Mouse (Mus musculus): ENCODE measurements around the gene Nr2f6. TPM values are rescaled to one million over a fixed set of nuclear protein-coding genes. Genes with fewer than 3 reads are reported as not detected.

Gene Nr2f6
- polyA plus RNA-seq, 1 experiment from 2014 or later, result 24.1 TPM

DNA sequence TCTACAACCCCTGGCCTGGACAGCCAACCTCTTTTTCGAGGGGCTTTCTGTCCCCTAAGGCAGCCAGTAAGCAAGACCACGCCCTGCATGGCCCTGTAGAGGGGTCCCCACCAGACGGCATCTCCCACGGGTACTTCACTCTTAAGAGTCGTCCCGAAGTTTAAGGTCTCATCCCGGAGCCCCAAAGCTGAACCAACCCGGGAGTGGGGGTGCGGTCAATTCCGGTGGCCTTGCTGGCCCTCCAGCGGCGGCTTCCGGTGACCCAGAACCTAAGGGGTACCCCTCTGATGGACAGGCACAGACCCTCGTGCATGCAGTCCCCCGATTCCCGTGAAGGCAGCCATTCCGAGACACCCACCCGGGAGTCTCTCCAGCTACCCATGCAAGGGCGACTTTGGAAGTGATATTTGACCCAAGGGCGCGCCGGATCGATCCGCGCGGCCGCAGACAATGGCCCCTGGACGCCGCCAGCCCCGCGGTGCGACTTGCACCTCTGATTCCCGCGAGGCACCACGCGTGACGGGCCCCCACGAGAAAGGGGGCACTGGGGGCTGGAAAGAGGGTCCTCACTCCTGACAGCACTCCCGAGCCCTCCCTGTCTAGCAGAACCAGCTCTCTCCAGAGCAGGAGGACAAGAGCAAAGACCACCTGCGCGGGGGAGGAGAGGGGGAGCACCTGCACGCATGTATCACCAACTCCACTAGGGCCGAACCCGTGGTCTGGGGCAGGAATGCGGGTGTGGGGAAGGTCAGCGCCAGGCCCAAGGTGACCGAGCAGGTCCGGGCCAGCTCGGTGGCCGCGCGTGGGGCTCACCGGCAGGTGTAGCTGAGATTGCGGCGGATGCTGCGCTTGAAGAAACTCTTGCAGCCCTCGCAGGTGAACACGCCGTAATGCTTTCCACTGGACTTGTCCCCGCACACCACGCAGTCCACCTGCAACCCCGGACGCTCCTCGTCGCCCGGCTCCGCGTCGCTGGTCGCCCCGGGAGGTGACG is 1.3 kb downstream of the Nr2f6 start:
- H3K4me2 ChIP-seq (ENCODE audit: low read depth, low read length), result peak overlapping the region; percentile 98
- H3K36me3 ChIP-seq (ENCODE audit: control insufficient read depth, insufficient read depth, low read length), result no peaks in the 10 kb centered on the region; the same call in 1 of the 2 replicates
- H3K9ac ChIP-seq (ENCODE audit: low read length), result peak overlapping the region; percentile 97
- no peaks in the 10 kb centered on the region for H3K27me3 ChIP-seq (ENCODE audit: control insufficient read depth, insufficient read depth, low read length)
- peak overlapping the region; percentile 97 for H3K4me3 ChIP-seq (replicated peaks; ENCODE audit: low read length)
- 1% methylated on average over 72 of the region's 72 CpGs for WGBS
- peaks cover 48% of the 10 kb centered on the region for H3K4me1 ChIP-seq (ENCODE audit: control insufficient read depth, insufficient read depth, low read length)
- ATAC-seq (ENCODE audit: insufficient read depth, low FRiP score), result no peak
- peak overlapping the region; percentile 98; the same call in 1 of the 2 replicates for H3K27ac ChIP-seq (ENCODE audit: low read length)
- no peaks in the 10 kb centered on the region for H3K9me3 ChIP-seq (replicated peaks; ENCODE audit: control insufficient read depth, low read length)

DNA sequence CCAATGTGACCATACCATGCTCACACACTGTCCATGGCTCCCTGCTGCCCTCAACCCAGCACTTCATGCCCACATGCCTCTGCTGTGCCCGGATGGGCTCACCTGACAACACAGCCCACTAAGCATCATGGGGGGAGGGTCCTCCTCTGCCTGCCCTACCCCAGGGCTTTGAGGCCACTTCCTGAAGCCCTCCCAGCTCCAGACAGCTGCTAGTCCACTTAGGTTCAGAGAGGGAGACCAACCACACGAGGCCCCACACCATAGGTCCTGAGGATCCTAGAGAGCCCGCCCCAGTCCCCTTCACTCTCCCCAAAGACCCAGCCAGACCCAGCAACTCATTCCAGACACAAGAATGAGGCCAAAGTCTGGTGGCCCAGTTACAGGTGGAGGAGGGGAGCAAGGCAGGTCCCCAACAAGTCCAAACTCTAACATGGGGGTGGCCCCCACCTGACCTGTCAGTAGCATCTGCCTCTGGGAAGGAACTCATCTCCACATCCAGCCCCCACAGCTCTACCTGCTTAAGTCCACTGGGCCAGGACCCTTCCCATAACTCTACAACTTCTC is 2.2 kb downstream of the Nr2f6 start:
- peak overlapping the region; percentile 97 for H3K4me3 ChIP-seq (replicated peaks; ENCODE audit: low read length)
- ATAC-seq (ENCODE audit: insufficient read depth, low FRiP score), result no peak
- no peaks in the 10 kb centered on the region for H3K27me3 ChIP-seq (ENCODE audit: control insufficient read depth, insufficient read depth, low read length)
- WGBS, result 51% methylated on average over 3 of the region's 3 CpGs
- no peaks in the 10 kb centered on the region; the same call in 1 of the 2 replicates for H3K36me3 ChIP-seq (ENCODE audit: control insufficient read depth, insufficient read depth, low read length)
- peaks cover 53% of the 10 kb centered on the region for H3K4me1 ChIP-seq (ENCODE audit: control insufficient read depth, insufficient read depth, low read length)
- H3K4me2 ChIP-seq (ENCODE audit: low read depth, low read length), result peak overlapping the region; percentile 98
- no peaks in the 10 kb centered on the region for H3K9me3 ChIP-seq (replicated peaks; ENCODE audit: control insufficient read depth, low read length)
- H3K9ac ChIP-seq (ENCODE audit: low read length), result peak overlapping the region; percentile 97
- no peak overlapping the region for H3K27ac ChIP-seq (ENCODE audit: low read length)

DNA sequence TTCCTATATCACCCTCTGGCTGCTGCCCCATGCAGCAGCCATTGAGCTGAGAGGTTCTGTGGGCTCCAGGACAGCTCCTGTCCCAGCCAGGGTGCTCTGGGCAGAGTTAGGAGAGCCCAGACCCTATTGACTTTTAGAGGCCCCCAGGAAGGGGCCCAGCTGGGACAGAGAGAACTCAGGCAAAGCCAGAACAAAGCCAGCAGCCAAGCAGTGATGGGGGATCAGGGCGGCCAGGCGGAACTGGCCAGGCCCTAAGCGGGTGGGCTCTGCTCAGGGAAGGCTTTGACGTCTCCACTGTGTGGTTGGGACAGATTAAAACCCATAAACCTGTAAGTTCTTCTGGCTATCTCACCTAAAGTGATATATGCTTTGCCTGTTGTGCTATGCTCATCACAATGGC is 2.8 kb downstream of the Nr2f6 start:
- Histone ChIP-seq H3K36me3 (ENCODE audit: control insufficient read depth, insufficient read depth, low read length) (peaks cover 1% of the 10 kb centered on the region; the same call in 1 of the 2 replicates), H3K4me3 (replicated peaks; ENCODE audit: low read length) (peak overlapping the region; percentile 97), H3K27ac (ENCODE audit: low read length) (no peak overlapping the region), H3K27me3 (ENCODE audit: control insufficient read depth, insufficient read depth, low read length) (no peaks in the 10 kb centered on the region), H3K9me3 (replicated peaks; ENCODE audit: control insufficient read depth, low read length) (no peaks in the 10 kb centered on the region), H3K4me1 (ENCODE audit: control insufficient read depth, insufficient read depth, low read length) (peaks cover 53% of the 10 kb centered on the region), H3K9ac (ENCODE audit: low read length) (peak overlapping the region; percentile 97; the same call in 1 of the 2 replicates), H3K4me2 (ENCODE audit: low read depth, low read length) (peak overlapping the region; percentile 98)
- 62% methylated on average over 4 of the region's 4 CpGs for WGBS
- no peak for ATAC-seq (ENCODE audit: insufficient read depth, low FRiP score)

DNA sequence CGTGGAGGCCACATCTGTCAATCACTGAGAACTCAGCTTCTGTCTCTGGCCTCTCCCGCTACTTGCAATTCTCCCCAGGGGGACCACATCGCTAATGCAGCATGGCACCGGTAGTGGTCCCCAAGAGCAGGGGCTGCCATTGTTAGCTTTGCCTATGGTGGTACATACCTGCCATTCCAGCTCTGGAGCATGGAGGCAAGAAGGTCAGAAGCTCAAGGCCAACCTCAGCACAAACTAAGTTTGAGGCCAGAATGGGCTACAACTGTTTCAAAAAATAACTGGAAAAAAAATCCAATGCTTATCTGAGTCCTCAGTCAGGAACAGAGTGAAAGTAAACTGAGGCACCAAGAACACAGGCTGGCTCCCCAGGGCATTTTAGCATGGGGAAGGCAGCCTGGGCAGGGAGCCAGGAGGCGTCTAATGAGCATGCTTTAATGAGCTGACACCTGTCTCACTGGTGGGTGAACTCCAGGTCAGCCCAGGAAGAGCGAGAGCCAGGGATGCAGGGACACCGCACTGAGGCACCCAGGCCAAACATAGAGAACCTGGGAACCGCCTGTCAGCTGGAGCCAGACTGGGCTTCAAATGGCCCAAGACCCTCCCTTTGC is 5.2 kb downstream of the Nr2f6 start:
- Histone ChIP-seq H3K4me2 (ENCODE audit: low read depth, low read length) (peak overlapping the region; percentile 46), H3K36me3 (ENCODE audit: control insufficient read depth, insufficient read depth, low read length) (peaks cover 5% of the 10 kb centered on the region; the same call in 1 of the 2 replicates), H3K27ac (ENCODE audit: low read length) (no peak overlapping the region), H3K4me1 (ENCODE audit: control insufficient read depth, insufficient read depth, low read length) (peaks cover 38% of the 10 kb centered on the region), H3K4me3 (replicated peaks; ENCODE audit: low read length) (peak overlapping the region; percentile 9; the same call in 1 of the 2 replicates), H3K9ac (ENCODE audit: low read length) (peak overlapping the region; percentile 53; the same call in 1 of the 2 replicates), H3K9me3 (replicated peaks; ENCODE audit: control insufficient read depth, low read length) (no peaks in the 10 kb centered on the region), H3K27me3 (ENCODE audit: control insufficient read depth, insufficient read depth, low read length) (no peaks in the 10 kb centered on the region)
- 55% methylated on average over 8 of the region's 8 CpGs for WGBS
- no peak for ATAC-seq (ENCODE audit: insufficient read depth, low FRiP score)

DNA sequence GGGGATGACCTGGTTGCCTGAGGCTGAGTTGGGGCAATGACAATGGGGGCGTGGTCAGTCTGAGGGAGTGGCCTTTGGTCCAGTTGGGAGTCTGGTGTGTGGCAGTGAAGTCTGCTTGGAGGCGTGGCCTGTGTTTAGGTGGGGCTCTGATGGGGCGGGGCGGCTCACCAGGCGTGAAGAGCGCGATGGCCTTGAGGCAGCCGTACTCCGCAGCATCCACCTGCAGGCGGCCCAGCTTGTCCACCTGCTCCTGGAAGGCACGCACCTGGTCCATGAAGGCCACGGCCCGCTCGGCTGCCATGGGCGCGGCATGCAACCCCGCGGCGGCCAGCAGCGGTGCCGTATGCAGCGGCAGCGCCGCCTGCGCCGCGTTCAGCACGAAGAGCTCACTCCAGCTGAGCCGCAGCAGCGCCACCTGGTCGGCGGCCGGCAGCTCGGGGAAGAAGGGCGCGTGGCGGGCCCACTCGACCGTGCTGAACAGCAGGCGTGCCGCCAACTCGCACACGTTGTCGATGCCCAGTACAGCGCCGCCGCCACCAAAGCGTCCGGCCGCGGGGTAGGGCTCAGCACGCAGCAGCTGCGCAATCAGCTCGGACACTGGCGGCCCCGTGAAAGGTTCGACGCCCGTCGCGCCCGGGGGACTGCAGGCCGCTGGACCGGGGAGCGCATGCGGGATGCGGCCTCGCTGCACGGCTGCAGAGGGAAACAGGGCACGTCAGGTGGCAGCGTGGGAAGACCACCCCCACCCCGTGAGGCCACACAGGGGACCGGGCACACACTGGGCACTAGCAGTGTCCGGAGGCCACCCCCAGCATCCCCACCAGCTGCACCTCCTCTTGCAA is 6.0 kb downstream of the Nr2f6 start:
- ATAC-seq (ENCODE audit: insufficient read depth, low FRiP score), result peak; percentile 24; the same call in 1 of the 2 replicates
- Histone ChIP-seq H3K9ac (ENCODE audit: low read length) (peak overlapping the region; percentile 53; the same call in 1 of the 2 replicates), H3K36me3 (ENCODE audit: control insufficient read depth, insufficient read depth, low read length) (peaks cover 5% of the 10 kb centered on the region; the same call in 1 of the 2 replicates), H3K27ac (ENCODE audit: low read length) (peak overlapping the region; percentile 26; the same call in 1 of the 2 replicates), H3K4me2 (ENCODE audit: low read depth, low read length) (peak overlapping the region; percentile 46), H3K9me3 (replicated peaks; ENCODE audit: control insufficient read depth, low read length) (no peaks in the 10 kb centered on the region), H3K4me1 (ENCODE audit: control insufficient read depth, insufficient read depth, low read length) (peaks cover 38% of the 10 kb centered on the region), H3K27me3 (ENCODE audit: control insufficient read depth, insufficient read depth, low read length) (no peaks in the 10 kb centered on the region), H3K4me3 (replicated peaks; ENCODE audit: low read length) (peak overlapping the region; percentile 9)
- WGBS, result 12% methylated on average over 74 of the region's 74 CpGs

DNA sequence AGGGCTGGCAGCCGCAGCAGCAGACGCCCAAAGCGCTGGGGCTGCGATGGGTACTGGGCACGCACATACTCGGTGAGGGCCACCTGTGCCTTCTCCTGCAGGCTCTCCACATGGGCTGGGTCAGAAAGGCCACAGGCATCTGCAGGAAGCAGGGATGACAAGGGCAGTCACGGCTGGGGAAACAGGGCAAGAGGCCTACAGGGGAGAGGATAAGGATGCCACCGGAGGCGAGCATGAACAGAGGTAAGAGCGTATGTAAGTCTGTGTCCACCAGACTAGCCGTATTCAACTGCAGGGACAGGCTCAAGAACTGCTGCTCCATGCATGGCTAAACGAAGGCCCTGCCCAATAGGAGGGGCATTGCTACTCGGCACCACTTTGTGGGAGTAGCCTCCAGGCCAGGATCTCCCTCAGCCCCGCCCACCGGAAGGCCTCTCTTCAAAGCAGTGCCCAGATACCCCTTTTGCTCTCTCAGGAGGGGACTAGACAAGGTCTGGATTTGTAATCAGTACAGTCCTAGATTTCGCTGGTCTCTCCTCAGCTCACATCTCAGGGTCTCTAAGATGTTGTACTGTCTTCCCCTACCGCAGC is 7.0 kb downstream of the Nr2f6 start:
- Histone ChIP-seq H3K4me2 (ENCODE audit: low read depth, low read length) (no peak overlapping the region), H3K27me3 (ENCODE audit: control insufficient read depth, insufficient read depth, low read length) (no peaks in the 10 kb centered on the region), H3K36me3 (ENCODE audit: control insufficient read depth, insufficient read depth, low read length) (peaks cover 5% of the 10 kb centered on the region; the same call in 1 of the 2 replicates), H3K27ac (ENCODE audit: low read length) (no peak overlapping the region), H3K9ac (ENCODE audit: low read length) (no peak overlapping the region), H3K4me1 (ENCODE audit: control insufficient read depth, insufficient read depth, low read length) (peaks cover 37% of the 10 kb centered on the region), H3K9me3 (replicated peaks; ENCODE audit: control insufficient read depth, low read length) (no peaks in the 10 kb centered on the region), H3K4me3 (replicated peaks; ENCODE audit: low read length) (no peak overlapping the region)
- ATAC-seq (ENCODE audit: insufficient read depth, low FRiP score), result no peak
- 81% methylated on average over 17 of the region's 17 CpGs for WGBS

DNA sequence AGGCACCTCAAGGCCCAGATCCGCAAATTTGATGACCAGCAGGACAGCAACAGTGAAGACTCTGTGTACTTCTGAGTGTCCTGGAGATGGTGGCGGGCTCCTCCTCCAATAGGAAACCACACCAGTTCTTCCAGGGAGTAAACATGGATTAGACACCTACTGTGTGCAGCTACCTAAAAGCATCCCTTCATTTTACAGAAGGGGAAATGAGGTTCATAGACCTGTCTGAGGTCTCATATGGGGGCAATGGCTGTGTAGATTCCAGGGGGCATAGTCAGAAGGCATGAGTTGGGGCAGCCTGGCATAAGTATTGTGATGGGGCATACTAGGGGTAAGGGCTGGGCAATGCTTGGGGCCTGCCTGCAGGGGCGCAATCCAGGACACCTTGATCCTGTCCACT is 8.8 kb downstream of the Nr2f6 start:
- Histone ChIP-seq H3K4me2 (ENCODE audit: low read depth, low read length) (no peak overlapping the region), H3K27ac (ENCODE audit: low read length) (no peak overlapping the region), H3K9ac (ENCODE audit: low read length) (no peak overlapping the region), H3K27me3 (ENCODE audit: control insufficient read depth, insufficient read depth, low read length) (no peaks in the 10 kb centered on the region), H3K9me3 (replicated peaks; ENCODE audit: control insufficient read depth, low read length) (no peaks in the 10 kb centered on the region), H3K36me3 (ENCODE audit: control insufficient read depth, insufficient read depth, low read length) (peaks cover 5% of the 10 kb centered on the region; the same call in 1 of the 2 replicates), H3K4me3 (replicated peaks; ENCODE audit: low read length) (no peak overlapping the region), H3K4me1 (ENCODE audit: control insufficient read depth, insufficient read depth, low read length) (peaks cover 31% of the 10 kb centered on the region)
- WGBS, result 94% methylated on average over 3 of the region's 3 CpGs
- ATAC-seq (ENCODE audit: insufficient read depth, low FRiP score), result no peak

DNA sequence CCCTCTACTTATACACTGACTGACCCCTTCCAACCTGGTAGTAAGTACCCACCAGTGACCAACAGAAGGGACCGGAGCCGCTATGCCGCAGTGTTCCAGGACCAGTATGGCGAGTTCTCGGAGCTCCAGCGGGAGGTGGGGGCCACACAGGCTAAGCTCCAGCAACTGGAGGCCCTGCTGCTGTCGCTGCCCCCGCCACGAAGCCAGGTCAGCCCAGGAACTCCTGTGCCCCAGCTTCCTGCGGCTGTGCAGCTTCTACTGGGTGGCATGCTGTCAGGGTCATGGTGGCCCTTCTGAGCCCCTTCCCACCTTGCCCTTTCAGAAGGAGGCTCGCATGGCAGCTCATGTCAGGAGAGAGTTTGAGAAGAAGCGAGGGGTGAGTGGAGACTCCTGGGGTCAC is 9.3 kb downstream of the Nr2f6 start:
- Histone ChIP-seq H3K4me2 (ENCODE audit: low read depth, low read length) (no peak overlapping the region), H3K4me3 (replicated peaks; ENCODE audit: low read length) (no peak overlapping the region), H3K27ac (ENCODE audit: low read length) (no peak overlapping the region), H3K36me3 (ENCODE audit: control insufficient read depth, insufficient read depth, low read length) (peaks cover 5% of the 10 kb centered on the region; the same call in 1 of the 2 replicates), H3K9me3 (replicated peaks; ENCODE audit: control insufficient read depth, low read length) (no peaks in the 10 kb centered on the region), H3K27me3 (ENCODE audit: control insufficient read depth, insufficient read depth, low read length) (no peaks in the 10 kb centered on the region), H3K9ac (ENCODE audit: low read length) (no peak overlapping the region), H3K4me1 (ENCODE audit: control insufficient read depth, insufficient read depth, low read length) (peaks cover 36% of the 10 kb centered on the region)
- ATAC-seq (ENCODE audit: insufficient read depth, low FRiP score), result no peak
- 80% methylated on average over 12 of the region's 12 CpGs for WGBS

All from stomach, embryonic 16.5 days (tissue).